Mouse (Mus musculus): ENCODE results near the gene Mrap. TPM values are rescaled to one million over a fixed set of nuclear protein-coding genes. Genes with fewer than 3 reads are reported as not detected.
A peak's percentile ranks its signal among the peaks of the same experiment; 100 is the strongest.

The Mrap gene
- polyA plus RNA-seq, 1 experiment from 2014 or later, result 0.98 TPM

DNA sequence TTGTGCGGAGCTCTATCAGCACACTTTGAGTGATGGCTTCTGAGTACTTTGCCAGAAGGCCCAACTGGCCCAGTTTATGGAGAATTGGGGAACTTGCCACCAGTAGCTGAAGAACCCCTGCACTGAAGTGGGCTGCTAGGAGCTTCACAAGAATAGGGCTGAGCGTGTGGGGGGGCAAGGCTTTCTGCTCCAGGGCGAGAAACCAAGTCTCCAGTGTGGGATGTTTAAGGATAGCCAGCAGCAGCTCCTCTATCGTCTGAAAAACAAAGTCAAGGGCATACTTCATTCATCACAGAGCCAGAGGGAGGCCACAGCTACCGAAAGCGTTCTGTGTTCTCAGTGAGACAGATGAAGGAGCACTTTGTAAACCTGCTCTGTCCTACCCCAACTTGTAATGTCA is 36.6 kb downstream of the Mrap start:
- Histone ChIP-seq H3K4me3 (ENCODE audit: low read length) (no peak overlapping the region), H3K27me3 (replicated peaks; ENCODE audit: control insufficient read depth, insufficient read depth, low read length) (no peaks in the 10 kb centered on the region), H3K9ac (ENCODE audit: low read depth, low read length) (no peak overlapping the region; the same call in 1 of the 2 replicates), H3K27ac (ENCODE audit: low read depth, low read length) (no peak overlapping the region), H3K9me3 (ENCODE audit: control insufficient read depth, low read length) (no peaks in the 10 kb centered on the region), H3K36me3 (ENCODE audit: control insufficient read depth, insufficient read depth, low read length) (peaks cover 43% of the 10 kb centered on the region), H3K4me2 (ENCODE audit: low read length) (no peak overlapping the region), H3K4me1 (ENCODE audit: control insufficient read depth, insufficient read depth, low read depth, low read length) (no peaks in the 10 kb centered on the region)
- no peak for ATAC-seq
- 90% methylated on average over 6 of the region's 6 CpGs for WGBS

DNA sequence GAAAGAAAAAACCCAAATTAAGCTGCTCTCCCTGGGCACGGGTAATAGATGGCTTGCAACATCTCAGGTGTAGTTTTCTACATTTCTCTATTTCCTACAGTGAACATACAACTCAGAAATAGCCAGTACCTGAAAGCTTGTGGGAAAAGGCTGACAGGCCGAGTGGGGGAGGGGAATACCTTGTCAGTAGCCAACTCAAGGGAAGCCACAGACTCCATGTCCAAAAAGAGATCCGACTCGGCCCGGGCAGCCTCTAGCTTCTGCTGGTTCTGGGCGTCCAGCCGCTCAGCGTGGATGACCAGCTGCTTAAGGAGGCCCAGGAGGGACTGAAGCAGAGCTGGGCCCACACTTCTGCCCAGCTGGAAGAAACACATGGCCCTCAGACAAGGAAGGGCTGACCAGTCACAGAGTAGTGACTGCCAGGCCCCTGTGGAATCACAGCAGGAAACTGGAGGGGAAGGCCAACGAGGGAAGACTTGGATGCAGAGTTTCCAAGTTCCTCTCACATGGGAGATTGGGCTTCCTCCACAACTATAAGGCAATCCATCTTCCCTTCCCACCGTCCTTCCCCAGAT is 38.0 kb downstream of the Mrap start:
- H3K4me2 ChIP-seq (ENCODE audit: low read length), result no peak overlapping the region
- no peak for ATAC-seq
- H3K36me3 ChIP-seq (ENCODE audit: control insufficient read depth, insufficient read depth, low read length), result peaks cover 45% of the 10 kb centered on the region
- H3K4me3 ChIP-seq (ENCODE audit: low read length), result no peak overlapping the region
- no peaks in the 10 kb centered on the region for H3K9me3 ChIP-seq (ENCODE audit: control insufficient read depth, low read length)
- H3K4me1 ChIP-seq (ENCODE audit: control insufficient read depth, insufficient read depth, low read depth, low read length), result no peaks in the 10 kb centered on the region
- 81% methylated on average over 10 of the region's 10 CpGs for whole genome bisulfite sequencing
- no peak overlapping the region for H3K9ac ChIP-seq (ENCODE audit: low read depth, low read length)
- no peak overlapping the region for H3K27ac ChIP-seq (ENCODE audit: low read depth, low read length)
- H3K27me3 ChIP-seq (replicated peaks; ENCODE audit: control insufficient read depth, insufficient read depth, low read length), result no peaks in the 10 kb centered on the region

DNA sequence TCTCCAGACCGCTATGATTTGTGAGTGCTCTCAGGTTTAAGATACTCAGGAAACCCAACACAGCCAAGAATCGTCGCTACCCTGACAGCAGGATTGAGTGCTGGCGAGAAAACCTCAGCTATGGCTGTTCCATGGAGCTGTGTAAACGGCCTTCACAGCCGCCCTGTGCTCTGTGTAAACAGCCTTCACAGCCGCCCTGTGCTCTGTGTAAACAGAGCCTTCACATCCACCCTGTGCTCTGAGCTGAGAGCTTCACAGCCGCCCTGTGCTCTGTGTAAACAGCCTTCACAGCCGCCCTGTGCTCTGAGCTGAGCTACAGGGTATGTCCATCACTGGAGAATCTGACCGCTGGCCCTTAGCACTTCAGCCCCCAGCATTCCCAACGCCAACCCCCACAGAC is 41.8 kb downstream of the Mrap start:
- Histone ChIP-seq H3K27me3 (replicated peaks; ENCODE audit: control insufficient read depth, insufficient read depth, low read length) (no peaks in the 10 kb centered on the region), H3K4me1 (ENCODE audit: control insufficient read depth, insufficient read depth, low read depth, low read length) (no peaks in the 10 kb centered on the region), H3K4me3 (ENCODE audit: low read length) (no peak overlapping the region), H3K9ac (ENCODE audit: low read depth, low read length) (no peak overlapping the region), H3K4me2 (ENCODE audit: low read length) (no peak overlapping the region), H3K36me3 (ENCODE audit: control insufficient read depth, insufficient read depth, low read length) (peaks cover 40% of the 10 kb centered on the region), H3K9me3 (ENCODE audit: control insufficient read depth, low read length) (no peaks in the 10 kb centered on the region), H3K27ac (ENCODE audit: low read depth, low read length) (no peak overlapping the region)
- peak; percentile 42 for ATAC-seq
- 73% methylated on average over 11 of the region's 11 CpGs for WGBS

DNA sequence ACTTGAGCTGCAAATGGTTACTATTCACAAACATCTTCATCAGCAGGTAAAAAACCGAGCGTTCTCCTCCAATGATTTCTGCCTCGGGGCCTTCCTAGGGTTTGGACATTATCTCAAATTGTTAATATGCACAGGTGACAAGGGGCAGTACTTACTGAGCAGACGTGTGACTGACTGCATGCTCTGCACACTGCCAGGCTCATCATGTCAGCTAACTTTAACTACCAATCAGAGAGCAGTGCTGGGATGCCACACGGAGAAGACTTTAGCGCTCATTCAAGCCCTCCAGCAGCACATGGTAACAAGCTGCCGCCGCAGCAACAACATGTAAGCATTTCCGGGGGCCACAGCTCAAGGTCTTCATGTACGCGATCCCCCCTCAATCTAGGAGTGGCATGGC is 45.3 kb downstream of the Mrap start:
- Histone ChIP-seq H3K9ac (ENCODE audit: low read depth, low read length) (no peak overlapping the region), H3K27me3 (replicated peaks; ENCODE audit: control insufficient read depth, insufficient read depth, low read length) (no peaks in the 10 kb centered on the region), H3K9me3 (ENCODE audit: control insufficient read depth, low read length) (no peaks in the 10 kb centered on the region), H3K4me3 (ENCODE audit: low read length) (no peak overlapping the region), H3K4me1 (ENCODE audit: control insufficient read depth, insufficient read depth, low read depth, low read length) (no peaks in the 10 kb centered on the region), H3K27ac (ENCODE audit: low read depth, low read length) (no peak overlapping the region), H3K36me3 (ENCODE audit: control insufficient read depth, insufficient read depth, low read length) (peaks cover 45% of the 10 kb centered on the region), H3K4me2 (ENCODE audit: low read length) (no peak overlapping the region)
- ATAC-seq, result no peak
- 94% methylated on average over 11 of the region's 11 CpGs for WGBS

DNA sequence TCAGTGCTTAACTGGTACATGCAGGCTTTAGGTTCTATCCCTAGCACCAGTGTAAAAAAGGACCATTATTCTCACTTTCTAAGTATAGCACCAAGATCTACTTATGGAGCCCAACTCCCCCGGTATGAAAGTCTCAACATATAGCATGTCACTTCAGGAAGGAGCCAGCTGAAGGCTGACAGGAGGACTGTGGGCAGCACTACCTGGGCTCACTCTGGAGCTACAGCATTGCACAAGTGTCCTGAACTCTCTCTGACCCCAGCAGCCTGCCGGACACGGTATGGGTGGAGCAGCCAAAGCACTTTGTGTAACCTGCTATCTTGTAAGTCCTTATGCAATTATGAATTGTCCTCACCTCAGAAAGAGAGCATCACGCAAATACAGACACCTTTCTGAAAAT is 47.2 kb downstream of the Mrap start:
- no peaks in the 10 kb centered on the region for H3K4me1 ChIP-seq (ENCODE audit: control insufficient read depth, insufficient read depth, low read depth, low read length)
- H3K4me3 ChIP-seq (ENCODE audit: low read length), result no peak overlapping the region
- no peak overlapping the region for H3K27ac ChIP-seq (ENCODE audit: low read depth, low read length)
- 94% methylated on average over 4 of the region's 4 CpGs for WGBS
- no peak overlapping the region for H3K4me2 ChIP-seq (ENCODE audit: low read length)
- no peaks in the 10 kb centered on the region for H3K27me3 ChIP-seq (replicated peaks; ENCODE audit: control insufficient read depth, insufficient read depth, low read length)
- no peak for ATAC-seq
- peaks cover 55% of the 10 kb centered on the region for H3K36me3 ChIP-seq (ENCODE audit: control insufficient read depth, insufficient read depth, low read length)
- H3K9ac ChIP-seq (ENCODE audit: low read depth, low read length), result no peak overlapping the region
- H3K9me3 ChIP-seq (ENCODE audit: control insufficient read depth, low read length), result no peaks in the 10 kb centered on the region

DNA sequence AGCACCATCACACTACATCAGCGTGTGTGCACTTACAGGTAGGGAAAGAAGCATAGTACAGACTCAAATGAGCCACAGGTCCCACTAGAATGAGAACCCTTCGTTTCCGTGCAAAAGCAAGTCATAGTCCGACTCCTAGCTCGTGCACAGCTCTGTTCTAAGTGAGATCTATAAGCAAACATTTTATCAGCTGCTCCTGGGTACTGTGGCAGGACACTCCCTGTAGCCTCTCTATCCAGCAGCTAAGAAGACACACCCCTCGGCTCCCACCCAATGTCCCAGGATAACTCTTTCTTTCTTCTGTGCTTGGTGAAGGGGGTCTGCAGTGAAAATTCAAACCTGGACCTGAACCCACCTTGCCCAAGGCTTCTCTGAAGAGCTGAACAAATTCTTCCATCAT is 50.6 kb downstream of the Mrap start:
- H3K9me3 ChIP-seq (ENCODE audit: control insufficient read depth, low read length), result no peaks in the 10 kb centered on the region
- no peak overlapping the region for H3K4me2 ChIP-seq (ENCODE audit: low read length)
- H3K36me3 ChIP-seq (ENCODE audit: control insufficient read depth, insufficient read depth, low read length), result peaks cover 50% of the 10 kb centered on the region
- no peak for ATAC-seq
- H3K4me3 ChIP-seq (ENCODE audit: low read length), result no peak overlapping the region
- 95% methylated on average over 6 of the region's 6 CpGs for WGBS
- no peak overlapping the region for H3K27ac ChIP-seq (ENCODE audit: low read depth, low read length)
- H3K9ac ChIP-seq (ENCODE audit: low read depth, low read length), result no peak overlapping the region
- H3K4me1 ChIP-seq (ENCODE audit: control insufficient read depth, insufficient read depth, low read depth, low read length), result no peaks in the 10 kb centered on the region
- H3K27me3 ChIP-seq (replicated peaks; ENCODE audit: control insufficient read depth, insufficient read depth, low read length), result no peaks in the 10 kb centered on the region

DNA sequence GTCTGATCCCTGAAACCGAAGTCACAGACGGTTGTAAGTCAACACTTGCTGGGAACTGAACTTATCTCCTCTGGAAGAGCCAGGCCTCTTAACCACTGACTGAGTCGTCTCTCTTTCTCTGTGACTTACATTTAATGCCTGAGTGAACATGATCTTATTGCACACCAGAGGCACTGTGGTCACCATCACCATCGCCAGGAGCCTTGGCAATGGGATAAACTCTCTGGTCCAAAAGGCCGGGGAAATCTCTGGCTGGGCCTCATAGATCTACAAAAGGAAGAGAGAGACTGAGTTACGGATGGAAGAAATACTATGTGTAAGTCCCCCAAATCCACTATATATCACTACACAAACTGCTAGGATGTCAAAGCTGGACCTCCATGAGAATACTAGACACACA is 52.9 kb downstream of the Mrap start:
- H3K27ac ChIP-seq (ENCODE audit: low read depth, low read length), result no peak overlapping the region
- H3K27me3 ChIP-seq (replicated peaks; ENCODE audit: control insufficient read depth, insufficient read depth, low read length), result no peaks in the 10 kb centered on the region
- ATAC-seq, result no peak
- no peaks in the 10 kb centered on the region for H3K9me3 ChIP-seq (ENCODE audit: control insufficient read depth, low read length)
- H3K9ac ChIP-seq (ENCODE audit: low read depth, low read length), result no peak overlapping the region
- H3K4me2 ChIP-seq (ENCODE audit: low read length), result no peak overlapping the region
- H3K4me3 ChIP-seq (ENCODE audit: low read length), result no peak overlapping the region
- no peaks in the 10 kb centered on the region for H3K4me1 ChIP-seq (ENCODE audit: control insufficient read depth, insufficient read depth, low read depth, low read length)
- 89% methylated on average over 6 of the region's 6 CpGs for WGBS
- peaks cover 49% of the 10 kb centered on the region for H3K36me3 ChIP-seq (ENCODE audit: control insufficient read depth, insufficient read depth, low read length)

DNA sequence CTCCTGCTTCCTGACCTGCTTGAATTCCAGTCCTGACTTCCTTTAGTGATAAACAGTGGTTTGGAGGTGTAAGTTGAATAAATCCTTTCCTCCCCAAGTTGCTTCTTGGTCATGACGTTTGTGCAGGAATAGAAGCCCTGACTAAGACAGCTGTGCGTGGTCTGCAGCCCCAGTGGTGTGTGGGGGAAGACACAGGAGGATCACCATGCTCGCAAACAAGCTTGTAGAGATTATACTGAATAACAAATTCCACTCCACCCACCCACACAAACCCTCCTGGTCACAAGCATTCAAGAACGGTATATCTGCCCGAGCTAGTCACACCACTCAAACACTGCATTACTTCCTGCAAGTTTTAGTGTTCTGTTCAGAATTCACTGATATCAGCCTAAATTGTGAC is 54.1 kb downstream of the Mrap start:
- WGBS, result 88% methylated on average over 5 of the region's 5 CpGs
- no peaks in the 10 kb centered on the region for H3K9me3 ChIP-seq (ENCODE audit: control insufficient read depth, low read length)
- no peak overlapping the region for H3K4me2 ChIP-seq (ENCODE audit: low read length)
- no peak overlapping the region for H3K9ac ChIP-seq (ENCODE audit: low read depth, low read length)
- H3K4me1 ChIP-seq (ENCODE audit: control insufficient read depth, insufficient read depth, low read depth, low read length), result no peaks in the 10 kb centered on the region
- H3K36me3 ChIP-seq (ENCODE audit: control insufficient read depth, insufficient read depth, low read length), result peaks cover 44% of the 10 kb centered on the region
- H3K4me3 ChIP-seq (ENCODE audit: low read length), result no peak overlapping the region
- H3K27ac ChIP-seq (ENCODE audit: low read depth, low read length), result no peak overlapping the region
- no peak for ATAC-seq
- H3K27me3 ChIP-seq (replicated peaks; ENCODE audit: control insufficient read depth, insufficient read depth, low read length), result no peaks in the 10 kb centered on the region

DNA sequence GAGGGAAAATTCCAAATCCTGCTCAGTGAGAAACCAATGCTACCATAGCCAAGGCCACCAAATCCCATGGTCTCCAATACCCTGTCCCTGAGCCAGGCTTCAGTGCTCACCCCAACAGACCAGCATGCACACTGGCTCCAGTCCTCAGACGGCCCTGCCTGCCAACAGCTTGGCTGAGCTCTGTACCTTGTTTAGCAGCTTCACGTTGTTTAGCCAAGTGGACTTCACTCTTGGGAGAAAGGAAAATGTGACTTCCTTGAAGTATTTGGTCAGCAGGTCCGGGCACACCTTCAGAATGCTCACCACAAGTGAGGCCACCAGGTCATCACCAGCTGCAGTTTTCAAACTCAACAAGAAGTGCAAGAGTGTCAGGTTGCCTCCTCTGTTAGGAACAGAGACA is 54.5 kb downstream of the Mrap start:
- Histone ChIP-seq H3K9ac (ENCODE audit: low read depth, low read length) (no peak overlapping the region), H3K27me3 (replicated peaks; ENCODE audit: control insufficient read depth, insufficient read depth, low read length) (no peaks in the 10 kb centered on the region), H3K9me3 (ENCODE audit: control insufficient read depth, low read length) (no peaks in the 10 kb centered on the region), H3K36me3 (ENCODE audit: control insufficient read depth, insufficient read depth, low read length) (peaks cover 44% of the 10 kb centered on the region), H3K27ac (ENCODE audit: low read depth, low read length) (no peak overlapping the region), H3K4me2 (ENCODE audit: low read length) (no peak overlapping the region), H3K4me1 (ENCODE audit: control insufficient read depth, insufficient read depth, low read depth, low read length) (no peaks in the 10 kb centered on the region), H3K4me3 (ENCODE audit: low read length) (no peak overlapping the region)
- no peak for ATAC-seq
- 88% methylated on average over 3 of the region's 3 CpGs for WGBS

DNA sequence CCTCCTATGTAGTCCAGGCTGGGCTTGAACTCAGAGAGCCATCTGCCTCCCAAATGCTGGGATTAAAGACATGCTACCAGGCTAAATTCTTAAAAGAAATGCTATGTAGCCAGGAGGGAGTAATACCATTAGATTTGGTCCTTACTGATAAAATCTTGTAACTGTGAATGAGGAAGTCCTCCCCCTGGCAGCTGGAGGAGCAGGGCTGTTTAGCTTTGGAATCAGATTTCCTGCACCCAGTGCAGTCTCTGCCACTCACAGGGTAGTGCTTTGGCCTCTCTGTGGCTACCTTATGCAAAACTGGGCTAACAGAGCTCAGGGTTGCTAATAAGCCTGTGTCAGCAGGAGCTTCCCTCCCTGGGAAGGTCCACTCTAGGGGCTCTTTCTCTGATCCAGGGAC is 56.7 kb downstream of the Mrap start:
- H3K4me3 ChIP-seq (ENCODE audit: low read length), result no peak overlapping the region
- no peak overlapping the region for H3K4me2 ChIP-seq (ENCODE audit: low read length)
- no peak for ATAC-seq
- no peaks in the 10 kb centered on the region for H3K4me1 ChIP-seq (ENCODE audit: control insufficient read depth, insufficient read depth, low read depth, low read length)
- H3K27me3 ChIP-seq (replicated peaks; ENCODE audit: control insufficient read depth, insufficient read depth, low read length), result no peaks in the 10 kb centered on the region
- H3K9ac ChIP-seq (ENCODE audit: low read depth, low read length), result no peak overlapping the region
- no peak overlapping the region for H3K27ac ChIP-seq (ENCODE audit: low read depth, low read length)
- peaks cover 37% of the 10 kb centered on the region for H3K36me3 ChIP-seq (ENCODE audit: control insufficient read depth, insufficient read depth, low read length)
- H3K9me3 ChIP-seq (ENCODE audit: control insufficient read depth, low read length), result no peaks in the 10 kb centered on the region

Measured in hindbrain, embryonic 16.5 days (tissue).